Comparison of ENCODE assay signal across 27 mouse cellular contexts in genomic region chr15:57584498-57584897, GRCm38 (mm10).
"Had no signal": no experiment of that assay in that cellular context is flagged by ENCODE, and none has a peak within 500 bp of the region (broad histone marks: within the 10 kb centered on the region; RNA-seq: fewer than 3 reads in every experiment).

No protein-coding gene starts in this region.

- H3K4me3 ChIP-seq: embryonic facial prominence, embryonic 10.5 days; embryonic facial prominence, embryonic 12.5 days; embryonic facial prominence, embryonic 13.5 days; embryonic facial prominence, embryonic 15.5 days; erythroblast, embryonic 14.5 days; forebrain, embryonic 10.5 days; forebrain, embryonic 12.5 days; forebrain, embryonic 13.5 days; forebrain, embryonic 15.5 days; gastrocnemius, adult 2 months; heart, adult 2 months; heart, embryonic 10.5 days had no signal

- H3K27me3 ChIP-seq: embryonic facial prominence, embryonic 12.5 days; embryonic facial prominence, embryonic 13.5 days; embryonic facial prominence, embryonic 15.5 days; forebrain, embryonic 12.5 days; forebrain, embryonic 13.5 days; forebrain, embryonic 15.5 days had no signal

- H3K36me3 ChIP-seq: embryonic facial prominence, embryonic 10.5 days; embryonic facial prominence, embryonic 12.5 days; embryonic facial prominence, embryonic 13.5 days; embryonic facial prominence, embryonic 15.5 days; forebrain, embryonic 10.5 days; forebrain, embryonic 12.5 days; forebrain, embryonic 15.5 days; heart, embryonic 10.5 days had no signal

- H3K4me2 ChIP-seq: embryonic facial prominence, embryonic 12.5 days; embryonic facial prominence, embryonic 13.5 days; embryonic facial prominence, embryonic 15.5 days; forebrain, embryonic 12.5 days; forebrain, embryonic 13.5 days; forebrain, embryonic 15.5 days had no signal

- DNase-seq: cerebellum, adult 9-10 months; cerebellum, postnatal 10 days; cerebellum, postnatal 14 days; cerebellum, postnatal 25 days; cerebellum, postnatal 36 days; embryo, embryonic 11 days; forebrain, postnatal 0 days; gastrocnemius, adult 2 months; gastrocnemius, postnatal 10 days; gastrocnemius, postnatal 14 days; gastrocnemius, postnatal 25 days; gastrocnemius, postnatal 36 days; heart, adult 11 months; heart, adult 18-20 months; heart, adult 2 months had no signal

- H3K9me3 ChIP-seq: embryonic facial prominence, embryonic 10.5 days; embryonic facial prominence, embryonic 12.5 days; embryonic facial prominence, embryonic 13.5 days; embryonic facial prominence, embryonic 15.5 days; forebrain, embryonic 10.5 days; forebrain, embryonic 12.5 days; forebrain, embryonic 13.5 days; forebrain, embryonic 15.5 days; heart, embryonic 10.5 days had no signal

- H3K27ac ChIP-seq: embryonic facial prominence, embryonic 10.5 days; embryonic facial prominence, embryonic 12.5 days; embryonic facial prominence, embryonic 13.5 days; embryonic facial prominence, embryonic 15.5 days; forebrain, embryonic 10.5 days; forebrain, embryonic 12.5 days; forebrain, embryonic 13.5 days; forebrain, embryonic 15.5 days; gastrocnemius, adult 2 months; heart, adult 2 months; heart, embryonic 10.5 days had no signal

- ATAC-seq: forebrain, embryonic 13.5 days; forebrain, embryonic 14.5 days; forebrain, embryonic 15.5 days; forebrain, embryonic 16.5 days; forebrain, postnatal 0 days had no signal

- H3K9ac ChIP-seq: embryonic facial prominence, embryonic 12.5 days; embryonic facial prominence, embryonic 13.5 days; embryonic facial prominence, embryonic 15.5 days; forebrain, embryonic 12.5 days; forebrain, embryonic 13.5 days; forebrain, embryonic 15.5 days; forebrain, postnatal 0 days had no signal
